Mouse (Mus musculus) thymus, adult 2 months (tissue): ENCODE data around the gene Arhgef1.

Experiments
- CTCF ChIP-seq: fragments of 200-500 bp; IDR thresholded peaks from 2 replicates; pipeline ENCODE4 v1.5.1; 2012; ENCODE audit warnings: mild to moderate bottlenecking, control low read depth, low read length, moderate library complexity, borderline replicate concordance; ENCODE audit not compliant: control insufficient read depth, poor library complexity, insufficient read depth; ENCODE audit errors: extremely low read depth
- POLR2A ChIP-seq: fragments of 200-500 bp; IDR thresholded peaks from 2 replicates; pipeline ENCODE4 v1.6.1; 2012; ENCODE audit warnings: mild to moderate bottlenecking, low read length, control low read depth, moderate library complexity; ENCODE audit not compliant: control insufficient read depth, poor library complexity, insufficient read depth; ENCODE audit errors: extremely low read depth

- TF ChIP-seq POLR2A (no peak), CTCF (no peak)
These were observed 51.7 kb downstream of the Arhgef1 start for GRCm38 (mm10) chr7:24954450-24954849.
